Mouse (Mus musculus) E14TG2a.4 (cell line): ENCODE results near the gene Ube2t.

Source experiments
- CTCF ChIP-seq: conservative IDR thresholded peaks from 2 replicates; pipeline ENCODE4 v1.5.1; 2014; ENCODE audit warnings: low read length
- NANOG ChIP-seq: IDR thresholded peaks from 2 replicates; pipeline ENCODE4 v1.6.1; 2014; ENCODE audit warnings: borderline replicate concordance, low read length, mixed read lengths
- POU5F1 ChIP-seq: IDR thresholded peaks from 2 replicates; pipeline ENCODE4 v1.6.1; 2014; ENCODE audit warnings: low read length, borderline replicate concordance

DNA sequence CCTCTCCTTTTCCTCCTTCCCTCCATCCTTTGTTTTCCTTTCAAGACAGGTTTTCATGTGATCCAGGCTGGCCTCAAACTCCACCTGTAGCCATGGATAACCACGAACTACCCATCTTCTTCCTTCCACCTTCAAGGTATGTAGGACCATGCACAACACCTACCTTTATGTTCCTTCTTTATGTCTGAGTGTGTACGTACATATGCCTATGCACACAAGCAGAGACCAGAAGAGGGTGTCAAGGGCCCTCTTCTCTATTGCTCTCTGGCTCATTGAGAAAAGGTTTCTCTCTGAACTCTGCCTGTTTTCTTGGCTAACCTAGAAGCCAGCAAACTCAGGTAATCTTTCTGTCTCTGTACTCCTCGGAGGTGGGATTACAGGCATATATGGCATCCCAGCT, 32.4 kb downstream of the Ube2t start:
- TF ChIP-seq CTCF: no peak
- TF ChIP-seq POU5F1: no peak
- TF ChIP-seq NANOG: no peak
